In genomic region chr1:192818334-192818733, GRCm38 (mm10) we compare ENCODE assay signal across 21 mouse cellular contexts. TPM values are rescaled to one million over a fixed set of nuclear protein-coding genes. Genes with fewer than 3 reads are reported as not detected.
DNase-seq lines count a peak whose midpoint lies in the region; TF ChIP-seq lines count a peak whose summit lies in the region.
"Had no signal": no experiment of that assay in that cellular context is flagged by ENCODE, and none has a peak within 500 bp of the region (broad histone marks: within the 10 kb centered on the region; RNA-seq: fewer than 3 reads in every experiment).

No protein-coding gene starts in this region.

- H3K4me3 ChIP-seq in heart, embryonic 10.5 days = no peak overlapping the region
- H3K4me3 ChIP-seq in kidney, adult 2 months (ENCODE audit: insufficient read depth, low read depth, low read length) = no peak overlapping the region
- H3K4me3 ChIP-seq: embryonic facial prominence, embryonic 10.5 days; embryonic facial prominence, embryonic 12.5 days; forebrain, embryonic 10.5 days; forebrain, embryonic 12.5 days had no signal

- peak; percentile 36 to 49 for DNase-seq in heart, adult 9 months (ENCODE audit: low spot score in 2 of 2)
- DNase-seq in heart, embryonic 10.5 days (ENCODE audit: low spot score) = no peak
- DNase-seq in kidney, adult 2 months = peak; percentile 49
- DNase-seq in kidney, adult 11 months = no peak
- DNase-seq in adipocyte (ENCODE audit: low spot score) = peak; percentile 94
- peak; percentile 68 for DNase-seq in fibroblast of lung, adult 2 months (ENCODE audit: low read depth)
- no peak for DNase-seq in right cerebral cortex, postnatal 10 days (ENCODE audit: low spot score in 2 of 2)
- no peak for DNase-seq in gastrocnemius, adult 8-10 months (ENCODE audit: low spot score in 2 of 2)
- DNase-seq: adrenal gland, adult 8-10 months; adrenal gland, postnatal 14 days; adrenal gland, postnatal 36 days; cerebellum, adult 11-12 months; cerebellum, adult 2 months; cerebellum, adult 9-10 months; cerebellum, postnatal 10 days; cerebellum, postnatal 25 days had no signal

- H3K36me3 ChIP-seq in heart, embryonic 10.5 days = no peaks in the 10 kb centered on the region
- H3K36me3 ChIP-seq in kidney, adult 2 months (ENCODE audit: control insufficient read depth, insufficient read depth, low read length) = no peaks in the 10 kb centered on the region
- H3K36me3 ChIP-seq: embryonic facial prominence, embryonic 10.5 days; embryonic facial prominence, embryonic 12.5 days; forebrain, embryonic 10.5 days; forebrain, embryonic 12.5 days had no signal

- H3K27ac ChIP-seq in heart, embryonic 10.5 days = no peak overlapping the region
- no peak overlapping the region for H3K27ac ChIP-seq in kidney, adult 2 months (ENCODE audit: insufficient read depth, low read depth, low read length)
- H3K27ac ChIP-seq: embryonic facial prominence, embryonic 10.5 days; embryonic facial prominence, embryonic 12.5 days; forebrain, embryonic 10.5 days; forebrain, embryonic 12.5 days had no signal

- H3K4me1 ChIP-seq in heart, embryonic 10.5 days = peaks cover 26% of the 10 kb centered on the region
- H3K4me1 ChIP-seq in kidney, adult 2 months (ENCODE audit: control insufficient read depth, insufficient read depth, low read length) = peaks cover 6% of the 10 kb centered on the region; the same call in 1 of the 2 replicates

- H3K27me3 ChIP-seq in heart, embryonic 10.5 days (ENCODE audit: insufficient read depth, poor library complexity, severe bottlenecking) = no peaks in the 10 kb centered on the region
- H3K27me3 ChIP-seq in kidney, adult 2 months (replicated peaks; ENCODE audit: control insufficient read depth, insufficient read depth, low read length) = no peaks in the 10 kb centered on the region
- H3K27me3 ChIP-seq: embryonic facial prominence, embryonic 12.5 days; forebrain, embryonic 12.5 days had no signal

- no peak for TF ChIP-seq CTCF in kidney, adult 2 months (conservative IDR thresholded peaks at IDR 0.05; ENCODE audit: insufficient read depth, insufficient read length, low read depth, low read length)

- TF ChIP-seq POLR2A in kidney, adult 2 months (IDR thresholded peaks at IDR 0.05; ENCODE audit: low read depth, low read length) = no peak

- no peaks in the 10 kb centered on the region for H3K9me3 ChIP-seq in heart, embryonic 10.5 days
- H3K9me3 ChIP-seq: embryonic facial prominence, embryonic 10.5 days; embryonic facial prominence, embryonic 12.5 days; forebrain, embryonic 10.5 days; forebrain, embryonic 12.5 days had no signal

- WGBS in heart, embryonic 10.5 days = 87% methylated on average over 5 of the region's 5 CpGs
- 78% methylated on average over 5 of the region's 5 CpGs for WGBS in kidney, adult 2 months

RNA-seq across cellular contexts. Expression of gene Sertad4, which starts 37.2 kb away (rescaled TPM):
- polyA plus RNA-seq in heart, embryonic 10.5 days (2016; fragmentation: Nextera tagmentation; extraction: Ambion mirVana) = 7.5 and 11.5 TPM in 2 replicates
- 1.6 and 2.6 TPM in 2 replicates for polyA plus RNA-seq in kidney, adult 2 months (2012; rRNA removed)
- 1 to 10 TPM in 3 of 4 experiments, under 1 TPM in 1; 0.78 to 1.9 (median 1.4) TPM for total RNA-seq in gastrocnemius, adult 8-10 months (2022)
- total RNA-seq: MEL had no signal

RNA-seq across cellular contexts. Expression of gene Hhat, which starts 47.3 kb away (rescaled TPM):
- polyA plus RNA-seq in heart, embryonic 10.5 days (2016; fragmentation: Nextera tagmentation; extraction: Ambion mirVana) = 6.8 and 8.3 TPM in 2 replicates
- polyA plus RNA-seq in kidney, adult 2 months (2012; rRNA removed) = 4.9 and 7.0 TPM in 2 replicates
- total RNA-seq in gastrocnemius, adult 8-10 months (2022) = 1 to 10 TPM in 2 of 4 experiments, under 1 TPM in 2; 0.80 to 1.9 (median 1.2) TPM

Comparison
In these comparisons a context has a peak if more than half of its experiments do, and no peak if none do; other contexts are left out.
1. DNase-seq: peak in heart, adult 9 months (2 of 2), kidney, adult 2 months (single experiment), adipocyte (single experiment) and fibroblast of lung, adult 2 months (single experiment); none in heart, embryonic 10.5 days (single experiment), kidney, adult 11 months (single experiment), right cerebral cortex, postnatal 10 days (0 of 2) and gastrocnemius, adult 8-10 months (0 of 2).